Mouse (Mus musculus): ENCODE measurements around the gene Dennd1b. TPM values are rescaled to one million over a fixed set of nuclear protein-coding genes. Genes with fewer than 3 reads are reported as not detected.

Dennd1b gene
- polyA plus RNA-seq, 1 experiment, result 7.3 TPM

DNA sequence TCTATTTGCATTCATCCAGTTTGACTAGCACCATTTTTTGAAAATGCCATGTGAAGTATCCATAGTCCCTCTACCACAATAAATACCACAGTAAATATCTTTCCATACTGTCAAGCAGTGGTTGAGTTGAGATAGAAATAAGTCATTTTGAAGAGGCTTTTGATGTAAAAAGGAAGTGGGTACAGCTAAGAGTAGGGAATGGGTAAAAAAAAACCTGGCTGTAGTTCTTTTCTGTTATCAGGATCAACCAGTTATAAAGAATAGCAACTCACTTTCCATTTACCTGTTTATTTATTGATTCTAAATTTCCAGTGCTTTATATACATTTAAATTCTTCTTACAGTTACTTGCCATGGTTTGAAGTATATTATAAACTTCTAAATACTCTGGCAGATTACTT, 89.8 kb downstream of the Dennd1b start:
- Histone ChIP-seq H3K4me3 (replicated peaks; ENCODE audit: extremely low read depth, low read depth, low read length) (no peak overlapping the region), H3K4me1 (ENCODE audit: control insufficient read depth, insufficient read depth, low read length) (no peaks in the 10 kb centered on the region; the same call in 1 of the 2 replicates)

DNA sequence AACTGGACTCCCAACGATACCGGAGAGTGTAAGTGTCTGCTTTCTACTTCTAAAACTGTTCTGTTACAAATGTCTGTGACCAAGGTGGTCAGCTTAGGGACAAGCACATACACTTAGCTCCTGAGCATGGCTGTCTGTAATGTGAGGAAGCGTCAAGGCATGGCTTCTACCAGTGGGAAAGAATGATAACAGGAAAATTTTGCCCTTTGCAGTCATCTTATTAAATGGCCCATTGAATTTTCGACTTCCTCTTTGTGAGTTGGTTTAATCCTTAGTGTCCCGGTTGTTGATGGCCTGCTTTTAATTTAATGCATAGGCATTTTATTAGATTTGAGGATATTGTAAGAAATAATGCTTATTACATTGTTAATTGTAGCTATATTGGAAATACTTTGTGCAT, 97.1 kb downstream of the Dennd1b start:
- 88% methylated on average over 5 of the region's 5 CpGs for WGBS
- no peak for DNase-seq
- H3K4me1 ChIP-seq (ENCODE audit: control insufficient read depth, insufficient read depth, low read length), result no peaks in the 10 kb centered on the region; the same call in 1 of the 2 replicates
- TF ChIP-seq POLR2A (IDR thresholded peaks at IDR 0.05; ENCODE audit: borderline replicate concordance, extremely low read depth, low read depth, low read length), result no peak
- no peak for TF ChIP-seq CTCF (IDR thresholded peaks at IDR 0.05; ENCODE audit: insufficient read depth, low read length)
- H3K4me3 ChIP-seq (replicated peaks; ENCODE audit: extremely low read depth, low read depth, low read length), result no peak overlapping the region

More for the DNA sequence above, 89.8 kb downstream of the Dennd1b start:
- TF ChIP-seq POLR2A (IDR thresholded peaks at IDR 0.05; ENCODE audit: borderline replicate concordance, extremely low read depth, low read depth, low read length), result no peak
- no peak for TF ChIP-seq CTCF (IDR thresholded peaks at IDR 0.05; ENCODE audit: insufficient read depth, low read length)
- no peak for DNase-seq

DNA sequence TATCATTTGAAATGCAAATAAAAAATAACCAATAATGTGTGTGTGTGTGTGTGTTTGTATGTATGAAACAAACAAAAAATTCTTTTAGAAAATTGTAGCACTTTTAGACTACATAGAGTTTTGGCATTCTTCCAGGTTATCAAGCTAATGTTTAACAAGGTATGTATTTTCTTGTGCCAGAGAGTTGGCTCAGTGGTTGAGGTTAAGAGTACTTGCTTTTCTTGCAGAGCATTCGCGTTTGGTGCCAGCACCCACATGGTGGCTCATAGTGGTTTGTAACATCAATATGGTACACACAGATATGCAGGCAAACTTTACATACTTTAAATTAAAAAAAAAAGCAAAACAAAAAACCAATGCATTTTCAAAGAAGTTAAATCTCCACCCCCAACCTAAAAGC, 101.5 kb downstream of the Dennd1b start:
- DNase-seq, result no peak
- WGBS, result 64% methylated on average over 2 of the region's 2 CpGs
- no peak overlapping the region for H3K4me3 ChIP-seq (replicated peaks; ENCODE audit: extremely low read depth, low read depth, low read length)
- no peak for TF ChIP-seq POLR2A (IDR thresholded peaks at IDR 0.05; ENCODE audit: borderline replicate concordance, extremely low read depth, low read depth, low read length)
- TF ChIP-seq CTCF (IDR thresholded peaks at IDR 0.05; ENCODE audit: insufficient read depth, low read length), result no peak
- no peaks in the 10 kb centered on the region for H3K4me1 ChIP-seq (ENCODE audit: control insufficient read depth, insufficient read depth, low read length)

DNA sequence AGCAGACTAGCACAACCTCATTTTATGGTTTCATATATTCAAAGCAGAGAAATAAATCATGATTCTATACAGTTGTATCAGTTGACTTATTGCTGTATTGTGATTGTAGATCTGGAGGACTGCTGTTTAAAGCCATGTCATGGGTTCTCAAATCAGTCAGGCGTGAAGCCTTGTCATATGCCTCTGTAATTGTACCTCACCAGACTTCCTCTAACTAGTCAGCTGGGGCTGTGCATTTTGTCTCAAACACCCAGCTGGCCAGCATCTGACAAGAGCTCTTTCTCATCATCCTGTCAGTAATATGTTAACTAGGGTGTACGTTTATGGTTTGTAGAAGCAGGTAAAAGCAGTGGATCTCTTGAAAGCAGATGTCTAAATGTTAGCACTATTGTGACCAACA, 104.0 kb downstream of the Dennd1b start:
- DNase-seq, result no peak
- H3K4me1 ChIP-seq (ENCODE audit: control insufficient read depth, insufficient read depth, low read length), result no peaks in the 10 kb centered on the region
- 85% methylated on average over 2 of the region's 2 CpGs for WGBS
- no peak for TF ChIP-seq CTCF (IDR thresholded peaks at IDR 0.05; ENCODE audit: insufficient read depth, low read length)
- TF ChIP-seq POLR2A (IDR thresholded peaks at IDR 0.05; ENCODE audit: borderline replicate concordance, extremely low read depth, low read depth, low read length), result no peak
- H3K4me3 ChIP-seq (replicated peaks; ENCODE audit: extremely low read depth, low read depth, low read length), result no peak overlapping the region

DNA sequence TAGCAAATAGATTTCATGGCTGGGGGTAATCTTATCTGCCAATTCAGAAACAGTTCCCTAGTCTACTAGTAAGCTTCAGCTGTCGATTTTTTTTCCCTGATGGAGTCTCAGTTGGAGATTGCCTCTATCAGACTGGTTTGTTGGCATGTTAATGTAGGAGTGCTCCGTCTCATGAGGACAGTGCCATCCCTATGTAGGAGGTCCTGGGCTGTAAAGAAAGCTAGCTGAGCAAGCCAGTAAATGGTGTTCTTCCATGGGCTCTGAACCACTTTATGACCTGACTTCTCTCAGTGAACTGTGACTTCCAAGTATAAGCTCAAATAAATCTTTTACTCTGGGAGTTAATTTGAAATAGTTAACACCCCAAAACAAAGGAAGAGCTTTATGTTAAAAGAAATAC, 107.8 kb downstream of the Dennd1b start:
- 78% methylated on average over 2 of the region's 2 CpGs for WGBS

DNA sequence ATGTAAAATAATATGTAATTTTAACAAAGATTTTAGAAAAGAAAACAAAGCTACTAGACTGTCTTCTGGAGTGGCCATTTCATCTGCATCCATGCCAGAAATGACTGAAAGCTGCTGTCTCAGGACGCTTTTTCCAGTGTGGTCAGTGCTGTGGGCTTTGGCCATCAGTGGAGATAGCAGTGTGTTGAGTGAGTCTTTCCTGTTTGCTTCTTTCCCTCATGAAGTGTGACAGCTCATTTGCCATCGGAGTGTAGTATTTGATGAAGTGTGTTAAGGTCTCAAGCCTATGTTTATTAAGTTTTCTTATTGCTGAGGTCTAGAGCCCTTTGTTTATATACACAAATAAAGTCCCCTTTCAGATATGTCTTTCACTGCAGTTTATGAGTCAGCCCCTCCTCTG, 112.4 kb downstream of the Dennd1b start:
- Histone ChIP-seq H3K4me3 (replicated peaks; ENCODE audit: extremely low read depth, low read depth, low read length) (no peak overlapping the region), H3K4me1 (ENCODE audit: control insufficient read depth, insufficient read depth, low read length) (no peaks in the 10 kb centered on the region; the same call in 1 of the 2 replicates)
- WGBS, result 37% methylated on average over 2 of the region's 2 CpGs
- TF ChIP-seq CTCF (IDR thresholded peaks at IDR 0.05; ENCODE audit: insufficient read depth, low read length) (no peak), POLR2A (IDR thresholded peaks at IDR 0.05; ENCODE audit: borderline replicate concordance, extremely low read depth, low read depth, low read length) (no peak)
- DNase-seq, result no peak

More for the DNA sequence above, 107.8 kb downstream of the Dennd1b start:
- H3K4me3 ChIP-seq (replicated peaks; ENCODE audit: extremely low read depth, low read depth, low read length), result no peak overlapping the region
- TF ChIP-seq CTCF (IDR thresholded peaks at IDR 0.05; ENCODE audit: insufficient read depth, low read length), result no peak
- TF ChIP-seq POLR2A (IDR thresholded peaks at IDR 0.05; ENCODE audit: borderline replicate concordance, extremely low read depth, low read depth, low read length), result no peak
- DNase-seq, result no peak
- no peaks in the 10 kb centered on the region; the same call in 1 of the 2 replicates for H3K4me1 ChIP-seq (ENCODE audit: control insufficient read depth, insufficient read depth, low read length)

DNA sequence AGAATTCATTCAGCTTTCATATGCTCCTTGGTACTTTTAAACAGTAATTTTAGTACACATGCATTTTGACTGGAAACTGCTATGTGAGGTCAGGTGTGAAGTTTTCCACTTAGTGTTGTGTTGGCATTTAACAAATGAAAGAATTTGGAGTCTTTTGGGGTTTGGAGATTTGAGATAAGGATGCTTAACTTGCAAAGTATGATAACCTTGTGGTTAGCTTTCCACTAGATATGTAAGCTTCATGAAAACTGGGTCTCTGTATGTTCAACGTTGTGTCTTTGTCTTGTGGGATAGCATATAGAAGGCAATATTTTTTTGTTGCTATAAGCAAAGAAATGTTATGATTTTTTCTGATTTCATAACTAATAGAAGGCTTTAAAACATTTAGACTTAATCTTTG, 114.8 kb downstream of the Dennd1b start:
- no peak for TF ChIP-seq CTCF (IDR thresholded peaks at IDR 0.05; ENCODE audit: insufficient read depth, low read length)
- TF ChIP-seq POLR2A (IDR thresholded peaks at IDR 0.05; ENCODE audit: borderline replicate concordance, extremely low read depth, low read depth, low read length), result no peak
- 64% methylated on average over 1 of the region's 1 CpGs for WGBS
- no peak for DNase-seq
- Histone ChIP-seq H3K4me1 (ENCODE audit: control insufficient read depth, insufficient read depth, low read length) (no peaks in the 10 kb centered on the region; the same call in 1 of the 2 replicates), H3K4me3 (replicated peaks; ENCODE audit: extremely low read depth, low read depth, low read length) (no peak overlapping the region)

DNA sequence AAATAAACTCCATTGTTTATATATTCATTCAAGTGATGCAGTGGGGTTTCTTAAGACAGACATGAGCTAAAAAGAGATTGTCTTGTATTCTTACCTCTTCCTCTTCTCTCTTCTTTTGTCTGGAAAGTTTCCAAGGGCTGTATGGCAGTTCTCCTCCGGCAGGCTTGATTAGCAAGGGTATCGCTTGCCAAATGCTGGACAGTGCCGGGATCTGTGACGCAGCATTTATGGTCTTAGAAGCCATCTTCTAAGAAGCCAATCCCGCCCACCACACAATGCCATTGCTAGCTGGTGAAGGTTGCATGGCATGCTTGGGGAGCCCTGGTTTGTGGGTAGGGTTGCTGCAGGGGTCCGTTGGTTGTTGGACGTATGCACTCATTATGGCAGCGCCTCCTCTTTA, 115.8 kb downstream of the Dennd1b start:
- Histone ChIP-seq H3K4me1 (ENCODE audit: control insufficient read depth, insufficient read depth, low read length) (no peaks in the 10 kb centered on the region; the same call in 1 of the 2 replicates), H3K4me3 (replicated peaks; ENCODE audit: extremely low read depth, low read depth, low read length) (no peak overlapping the region)
- TF ChIP-seq POLR2A (IDR thresholded peaks at IDR 0.05; ENCODE audit: borderline replicate concordance, extremely low read depth, low read depth, low read length), result no peak
- TF ChIP-seq CTCF (IDR thresholded peaks at IDR 0.05; ENCODE audit: insufficient read depth, low read length), result no peak
- DNase-seq, result no peak
- 76% methylated on average over 8 of the region's 8 CpGs for WGBS

DNA sequence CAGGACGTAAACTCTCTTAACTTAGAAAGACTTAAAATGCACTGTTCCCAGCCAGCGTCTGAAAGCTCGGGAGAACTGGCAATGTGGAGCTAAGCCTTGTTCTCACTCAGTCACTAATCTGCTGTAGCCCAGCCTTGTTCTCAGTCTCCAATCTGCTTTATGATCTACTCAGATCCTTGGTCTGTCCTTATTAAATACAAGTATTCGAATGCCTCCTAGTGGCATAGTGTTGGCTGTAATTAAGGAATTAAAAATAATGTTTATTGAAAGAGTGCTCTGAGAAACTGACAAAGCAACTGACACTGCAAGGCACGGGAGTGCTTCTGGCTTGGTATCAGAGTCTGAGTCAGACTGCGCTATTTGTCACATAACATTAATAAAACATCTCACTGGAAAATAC, 116.3 kb downstream of the Dennd1b start:
- Histone ChIP-seq H3K4me1 (ENCODE audit: control insufficient read depth, insufficient read depth, low read length) (no peaks in the 10 kb centered on the region; the same call in 1 of the 2 replicates), H3K4me3 (replicated peaks; ENCODE audit: extremely low read depth, low read depth, low read length) (no peak overlapping the region)
- no peak for DNase-seq
- 67% methylated on average over 6 of the region's 6 CpGs for WGBS
- TF ChIP-seq POLR2A (IDR thresholded peaks at IDR 0.05; ENCODE audit: borderline replicate concordance, extremely low read depth, low read depth, low read length), result no peak
- no peak for TF ChIP-seq CTCF (IDR thresholded peaks at IDR 0.05; ENCODE audit: insufficient read depth, low read length)

DNA sequence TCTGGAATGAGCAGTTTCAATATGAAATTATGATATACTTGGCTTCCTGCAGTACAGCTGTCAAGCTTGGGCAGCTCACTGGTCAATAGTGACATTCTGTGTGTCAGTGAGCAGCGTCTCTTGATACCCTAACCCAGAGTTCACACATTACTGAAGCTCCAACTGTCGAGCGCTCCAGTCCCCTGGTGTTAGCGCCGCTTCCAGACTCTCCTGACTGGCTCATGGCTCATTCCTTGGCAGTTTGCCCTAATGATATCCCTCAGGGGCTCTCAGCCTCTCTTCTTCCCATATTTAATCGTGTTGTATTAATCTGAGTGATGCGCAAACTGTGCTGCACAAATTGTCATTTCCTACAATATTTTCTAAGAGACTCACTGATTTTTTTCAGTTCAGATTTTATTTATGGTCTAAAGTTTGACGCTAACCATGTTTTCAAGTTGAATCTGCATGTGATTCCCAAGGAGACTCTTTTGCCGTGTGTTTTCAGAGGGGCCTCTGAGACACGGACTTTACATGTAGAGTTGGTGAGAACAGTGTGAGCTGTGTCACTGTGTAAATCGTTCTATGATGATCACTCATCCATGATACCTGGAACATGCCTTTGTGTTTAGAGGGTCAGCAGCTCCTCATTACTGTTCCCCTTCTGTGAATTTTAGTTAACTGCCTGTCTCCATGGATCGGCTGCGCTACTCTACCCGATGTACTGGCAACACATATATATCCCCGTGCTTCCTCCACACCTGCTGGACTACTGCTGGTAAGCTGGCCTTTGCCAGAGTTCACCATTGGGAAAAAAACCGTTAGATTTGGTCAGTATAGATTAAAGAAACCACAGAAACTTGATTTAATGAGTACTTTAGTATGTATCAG, 117.5 kb downstream of the Dennd1b start:
- no peak for DNase-seq
- Histone ChIP-seq H3K4me3 (replicated peaks; ENCODE audit: extremely low read depth, low read depth, low read length) (no peak overlapping the region), H3K4me1 (ENCODE audit: control insufficient read depth, insufficient read depth, low read length) (no peaks in the 10 kb centered on the region)
- WGBS, result 79% methylated on average over 16 of the region's 16 CpGs
- TF ChIP-seq CTCF (IDR thresholded peaks at IDR 0.05; ENCODE audit: insufficient read depth, low read length), result no peak
- no peak for TF ChIP-seq POLR2A (IDR thresholded peaks at IDR 0.05; ENCODE audit: borderline replicate concordance, extremely low read depth, low read depth, low read length)
